Mouse (Mus musculus) activated CD4-positive, CD25-positive, alpha-beta regulatory T cell, adult 9 weeks (primary cell): ENCODE results near the gene Gmpr. TPM values are rescaled to one million over a fixed set of nuclear protein-coding genes. Genes with fewer than 3 reads are reported as not detected.

Experiments
- polyA plus RNA-seq: library from polyadenylated mRNA; unstranded; fragments of 100-300 nt; shearing (Covaris generic); gene quantifications from one replicate; pipeline ENCODE4 v1.2.1, GENCODE M21; 2017

The Gmpr gene
- polyA plus RNA-seq, result not detected

GRCm38 (mm10) chr13:45507274-45508229 lies at the start of gene Gmpr:
Gmpr (plus strand) TSS chr13:45507444.

Other genes with a start within 250 kb of the Gmpr start
- 26.0 TPM for gene Mylip, start 117.7 kb upstream of the Gmpr start, polyA plus RNA-seq